Mouse (Mus musculus): ENCODE data around the gene Car9.

- TF ChIP-seq POLR2A (IDR thresholded peaks at IDR 0.05; ENCODE audit: insufficient read depth, low read depth, low read length) (no peak), CTCF (IDR thresholded peaks at IDR 0.05; ENCODE audit: insufficient read depth, low read depth, low read length) (no peak)
Observed at GRCm38 (mm10) chr4:43506074-43506473, 692 bp upstream of the Car9 start.

All from olfactory bulb, adult 2 months (tissue).